Mouse (Mus musculus): ENCODE results near the gene Ubap1l.

GRCm38 (mm10) chr9:65398279-65398678 is 37.4 kb downstream of the Ubap1l start, which contains the start of gene Rasl12:
- TF ChIP-seq CTCF (IDR thresholded peaks at IDR 0.05; ENCODE audit: extremely low read depth, insufficient read length, insufficient replicate concordance, low read depth, low read length), result no peak
- no peak for TF ChIP-seq POLR2A (IDR thresholded peaks at IDR 0.05; ENCODE audit: low read depth, low read length)
